Comparison of ENCODE assay signal across 22 mouse cellular contexts in genomic region chr16:71780945-71781344, GRCm38 (mm10).
DNase-seq lines count a peak whose midpoint lies in the region; ATAC-seq lines count a peak whose summit lies in the region.
"Had no signal": no experiment of that assay in that cellular context is flagged by ENCODE, and none has a peak within 500 bp of the region (broad histone marks: within the 10 kb centered on the region; RNA-seq: fewer than 3 reads in every experiment).

No protein-coding gene starts in this region.

- H3K9ac ChIP-seq in midbrain, embryonic 12.5 days (replicated peaks), result no peak overlapping the region
- H3K9ac ChIP-seq in midbrain, embryonic 15.5 days, result no peak overlapping the region
- H3K9ac ChIP-seq in midbrain, embryonic 14.5 days (replicated peaks; ENCODE audit: low read length), result no peak overlapping the region
- no peak overlapping the region for H3K9ac ChIP-seq in midbrain, embryonic 16.5 days (ENCODE audit: low read depth, low read length)
- H3K9ac ChIP-seq: embryonic facial prominence, embryonic 13.5 days; embryonic facial prominence, embryonic 15.5 days; forebrain, embryonic 12.5 days had no signal

- ATAC-seq in midbrain, embryonic 12.5 days (ENCODE audit: low FRiP score, low read depth), result 0 out of 2 replicates have a peak, but pooled peaks have one; percentile 66
- no peak for ATAC-seq in midbrain, embryonic 15.5 days (replicated peaks)
- ATAC-seq in midbrain, embryonic 14.5 days (ENCODE audit: low FRiP score, low TSS enrichment), result no peak
- no peak for ATAC-seq in midbrain, embryonic 16.5 days
- ATAC-seq: forebrain, embryonic 14.5 days; forebrain, embryonic 16.5 days had no signal

- H3K27ac ChIP-seq in midbrain, embryonic 12.5 days (replicated peaks), result no peak overlapping the region
- H3K27ac ChIP-seq in midbrain, embryonic 15.5 days, result no peak overlapping the region
- no peak overlapping the region for H3K27ac ChIP-seq in midbrain, embryonic 14.5 days (replicated peaks; ENCODE audit: low read depth, low read length)
- no peak overlapping the region for H3K27ac ChIP-seq in midbrain, embryonic 16.5 days (ENCODE audit: low read length)
- H3K27ac ChIP-seq: embryonic facial prominence, embryonic 13.5 days; embryonic facial prominence, embryonic 15.5 days; forebrain, embryonic 10.5 days; forebrain, embryonic 12.5 days had no signal

- H3K4me3 ChIP-seq in midbrain, embryonic 12.5 days, result no peak overlapping the region
- no peak overlapping the region for H3K4me3 ChIP-seq in midbrain, embryonic 15.5 days
- H3K4me3 ChIP-seq in midbrain, embryonic 14.5 days (replicated peaks; ENCODE audit: low read depth, low read length), result no peak overlapping the region
- no peak overlapping the region for H3K4me3 ChIP-seq in midbrain, embryonic 16.5 days (ENCODE audit: low read depth, low read length)
- H3K4me3 ChIP-seq: embryonic facial prominence, embryonic 13.5 days; embryonic facial prominence, embryonic 15.5 days; erythroblast, embryonic 14.5 days; forebrain, embryonic 10.5 days; forebrain, embryonic 12.5 days had no signal

- no peaks in the 10 kb centered on the region for H3K4me1 ChIP-seq in midbrain, embryonic 12.5 days
- no peaks in the 10 kb centered on the region for H3K4me1 ChIP-seq in midbrain, embryonic 15.5 days
- no peaks in the 10 kb centered on the region for H3K4me1 ChIP-seq in midbrain, embryonic 14.5 days (ENCODE audit: control insufficient read depth, insufficient read depth, low read length)
- H3K4me1 ChIP-seq in midbrain, embryonic 16.5 days (ENCODE audit: control insufficient read depth, insufficient read depth, low read length), result no peaks in the 10 kb centered on the region
- H3K4me1 ChIP-seq: embryonic facial prominence, embryonic 13.5 days; embryonic facial prominence, embryonic 15.5 days; forebrain, embryonic 10.5 days; forebrain, embryonic 12.5 days had no signal

- peak; percentile 27 for DNase-seq in midbrain, embryonic 14.5 days
- no peak for DNase-seq in adrenal gland, adult 8-10 months
- DNase-seq: adrenal gland, adult 2 months; adrenal gland, postnatal 14 days; adrenal gland, postnatal 36 days; cerebellum, adult 11 months; cerebellum, adult 18-20 months; cerebellum, adult 8-10 months; cerebellum, adult 9-11 months; cerebellum, postnatal 14 days; cerebellum, postnatal 36 days; embryo, embryonic 11 days had no signal

- H3K9me3 ChIP-seq in midbrain, embryonic 12.5 days, result no peaks in the 10 kb centered on the region
- H3K9me3 ChIP-seq in midbrain, embryonic 15.5 days, result no peaks in the 10 kb centered on the region
- H3K9me3 ChIP-seq in midbrain, embryonic 14.5 days (ENCODE audit: control insufficient read depth, low read length), result 0 out of 2 replicates have a peak, but pooled peaks cover 5% of the 10 kb centered on the region
- H3K9me3 ChIP-seq in midbrain, embryonic 16.5 days (replicated peaks; ENCODE audit: control insufficient read depth, low read length, poor library complexity, severe bottlenecking), result no peaks in the 10 kb centered on the region
- H3K9me3 ChIP-seq: embryonic facial prominence, embryonic 13.5 days; embryonic facial prominence, embryonic 15.5 days; forebrain, embryonic 10.5 days; forebrain, embryonic 12.5 days had no signal

- no peaks in the 10 kb centered on the region for H3K27me3 ChIP-seq in midbrain, embryonic 12.5 days
- H3K27me3 ChIP-seq in midbrain, embryonic 15.5 days (replicated peaks), result no peaks in the 10 kb centered on the region
- H3K27me3 ChIP-seq in midbrain, embryonic 14.5 days (ENCODE audit: control insufficient read depth, insufficient read depth, low read length), result no peaks in the 10 kb centered on the region
- no peaks in the 10 kb centered on the region for H3K27me3 ChIP-seq in midbrain, embryonic 16.5 days (ENCODE audit: control insufficient read depth, insufficient read depth, low read depth, low read length)
- H3K27me3 ChIP-seq: embryonic facial prominence, embryonic 13.5 days; embryonic facial prominence, embryonic 15.5 days; forebrain, embryonic 12.5 days had no signal

- no peaks in the 10 kb centered on the region for H3K36me3 ChIP-seq in midbrain, embryonic 12.5 days
- no peaks in the 10 kb centered on the region for H3K36me3 ChIP-seq in midbrain, embryonic 15.5 days (replicated peaks)
- no peaks in the 10 kb centered on the region for H3K36me3 ChIP-seq in midbrain, embryonic 14.5 days (ENCODE audit: control insufficient read depth, insufficient read depth, low read length)
- H3K36me3 ChIP-seq in midbrain, embryonic 16.5 days (ENCODE audit: control insufficient read depth, insufficient read depth, low read length), result no peaks in the 10 kb centered on the region
- H3K36me3 ChIP-seq: embryonic facial prominence, embryonic 13.5 days; embryonic facial prominence, embryonic 15.5 days; forebrain, embryonic 10.5 days; forebrain, embryonic 12.5 days had no signal

- H3K4me2 ChIP-seq in midbrain, embryonic 12.5 days (replicated peaks), result no peak overlapping the region
- H3K4me2 ChIP-seq in midbrain, embryonic 15.5 days, result no peak overlapping the region
- no peak overlapping the region for H3K4me2 ChIP-seq in midbrain, embryonic 14.5 days (ENCODE audit: low read length)
- H3K4me2 ChIP-seq in midbrain, embryonic 16.5 days (ENCODE audit: low read length), result no peak overlapping the region
- H3K4me2 ChIP-seq: embryonic facial prominence, embryonic 13.5 days; embryonic facial prominence, embryonic 15.5 days; forebrain, embryonic 12.5 days had no signal
